Mouse (Mus musculus): ENCODE results near the gene Fbln1.
A peak's percentile ranks its signal among the peaks of the same experiment; 100 is the strongest.
"Not testable (repeated sequence)": the region's sequence is repeated elsewhere in the genome, so short reads cannot be mapped to it uniquely, and the experiment has no call there.

Gene Fbln1

GRCm38 (mm10) chr15:85295544-85295943 lies 89.8 kb downstream of the Fbln1 start:
- DNase-seq (ENCODE audit: low spot score), result no peak

DNA sequence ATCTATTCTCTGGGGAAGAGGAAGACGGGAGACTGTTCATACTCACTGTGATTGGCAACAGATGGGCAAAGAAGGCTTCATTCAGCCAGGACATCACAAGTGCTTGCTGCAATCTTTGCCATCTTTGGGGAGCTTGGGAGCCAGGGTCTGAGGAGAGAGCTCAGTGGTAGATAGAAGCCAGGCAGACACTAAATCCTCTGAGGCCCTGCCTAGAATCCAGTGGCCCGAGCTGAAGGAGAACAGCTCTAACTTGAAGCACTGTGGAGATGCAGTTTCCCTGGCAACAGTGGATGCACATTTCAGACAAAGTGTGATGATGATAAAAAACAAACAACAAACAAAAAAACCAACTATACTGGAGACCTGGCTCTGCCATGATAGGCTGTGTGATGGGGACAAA lies 90.2 kb downstream of the Fbln1 start:
- no peak for DNase-seq (ENCODE audit: low spot score)

- no peak for DNase-seq (ENCODE audit: low spot score)
Measured at GRCm38 (mm10) chr15:85296538-85296937, 90.8 kb downstream of the Fbln1 start.

- no peak for DNase-seq (ENCODE audit: low spot score)
Measured at GRCm38 (mm10) chr15:85298167-85298781, 92.5 kb downstream of the Fbln1 start.

DNA sequence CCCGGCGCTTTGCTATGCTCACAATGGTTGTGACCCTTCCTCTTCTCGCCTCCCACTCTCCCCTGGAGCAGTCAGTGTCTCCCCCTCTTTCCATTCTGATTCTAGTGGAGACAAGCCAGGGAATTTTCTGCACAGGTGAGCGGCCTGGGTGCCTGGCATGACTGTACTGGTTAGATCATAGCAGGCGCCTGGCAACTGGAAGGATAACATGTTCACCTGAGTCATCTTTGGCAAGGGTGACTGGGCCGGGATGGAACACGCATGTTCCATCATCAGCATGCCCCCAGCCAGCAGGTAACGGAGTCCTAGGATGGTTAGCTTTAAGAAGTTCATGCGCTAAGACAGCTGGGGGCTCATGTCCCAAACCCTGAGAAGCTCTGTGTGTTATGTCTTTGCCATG lies 93.2 kb downstream of the Fbln1 start:
- DNase-seq (ENCODE audit: low spot score), result no peak

DNA sequence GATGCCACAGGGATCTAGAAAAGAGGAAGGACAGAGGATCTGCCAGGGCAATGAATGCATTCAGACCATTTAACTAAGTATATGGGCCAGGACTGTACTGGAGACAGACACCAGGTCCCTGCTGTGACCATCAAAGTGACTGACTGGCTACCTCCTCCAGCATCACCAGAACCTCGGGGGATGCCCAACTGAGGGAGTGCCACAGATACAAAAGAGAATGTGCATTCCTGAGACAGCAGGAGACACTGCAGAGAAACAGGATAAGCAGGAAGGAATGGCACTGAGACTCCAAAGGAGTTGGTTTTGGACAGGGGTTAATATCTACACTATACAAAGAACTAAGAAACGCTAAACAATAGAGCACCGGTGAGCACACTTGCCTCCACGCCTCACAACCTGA lies 97.5 kb downstream of the Fbln1 start:
- no peak for DNase-seq (ENCODE audit: low spot score)

DNA sequence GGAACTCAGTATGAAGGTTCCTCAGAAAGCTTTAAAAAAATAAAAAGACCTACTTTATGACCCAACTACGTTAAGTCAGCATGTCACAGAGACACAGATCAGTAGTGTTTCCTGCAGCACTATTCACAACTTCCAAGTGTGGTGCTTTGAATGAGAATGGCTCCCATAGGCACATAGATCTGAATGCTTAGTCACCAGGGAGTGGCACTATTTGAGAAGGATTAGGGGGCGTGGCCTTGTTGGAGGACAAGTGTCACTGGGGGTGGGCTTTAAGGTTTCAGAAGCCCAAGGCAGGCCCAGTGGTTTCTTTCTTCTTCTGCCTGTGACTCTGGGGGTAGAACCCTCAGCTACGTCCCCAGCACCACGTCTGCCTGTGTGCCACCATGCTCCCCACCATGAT lies 98.2 kb downstream of the Fbln1 start:
- DNase-seq (ENCODE audit: low spot score), result no peak

GRCm38 (mm10) chr15:85307061-85307660 lies 101.4 kb downstream of the Fbln1 start:
- DNase-seq (ENCODE audit: low spot score), result no peak

DNA sequence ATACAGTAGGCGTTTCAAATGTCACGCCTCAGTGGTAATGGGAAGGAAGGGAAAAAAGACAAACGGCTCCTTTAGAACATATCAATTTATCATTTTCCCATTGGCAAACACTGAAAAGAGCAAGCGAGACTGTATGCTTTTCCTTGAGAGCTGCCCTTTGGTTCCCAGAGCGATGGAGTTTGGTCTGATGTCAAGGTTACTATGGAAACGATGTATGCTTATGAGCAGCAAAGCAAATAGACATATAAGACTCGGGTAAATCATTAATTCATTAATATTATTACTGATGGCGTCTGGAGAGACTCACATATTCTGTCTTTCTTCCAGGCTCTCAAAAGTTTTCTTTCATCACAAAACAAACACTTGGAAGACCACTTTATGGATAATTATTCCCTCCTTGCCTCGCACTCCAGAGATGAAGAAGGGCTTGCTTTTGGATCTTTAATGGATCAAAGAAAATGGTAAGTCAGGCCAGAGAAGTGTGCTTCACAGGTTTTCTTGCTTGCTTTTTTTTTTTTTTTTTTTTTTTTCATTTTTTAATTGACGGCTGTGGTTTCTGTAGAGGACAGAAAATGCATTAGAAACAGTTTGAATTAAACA lies 105.4 kb downstream of the Fbln1 start:
- DNase-seq (ENCODE audit: low spot score), result no peak

DNA sequence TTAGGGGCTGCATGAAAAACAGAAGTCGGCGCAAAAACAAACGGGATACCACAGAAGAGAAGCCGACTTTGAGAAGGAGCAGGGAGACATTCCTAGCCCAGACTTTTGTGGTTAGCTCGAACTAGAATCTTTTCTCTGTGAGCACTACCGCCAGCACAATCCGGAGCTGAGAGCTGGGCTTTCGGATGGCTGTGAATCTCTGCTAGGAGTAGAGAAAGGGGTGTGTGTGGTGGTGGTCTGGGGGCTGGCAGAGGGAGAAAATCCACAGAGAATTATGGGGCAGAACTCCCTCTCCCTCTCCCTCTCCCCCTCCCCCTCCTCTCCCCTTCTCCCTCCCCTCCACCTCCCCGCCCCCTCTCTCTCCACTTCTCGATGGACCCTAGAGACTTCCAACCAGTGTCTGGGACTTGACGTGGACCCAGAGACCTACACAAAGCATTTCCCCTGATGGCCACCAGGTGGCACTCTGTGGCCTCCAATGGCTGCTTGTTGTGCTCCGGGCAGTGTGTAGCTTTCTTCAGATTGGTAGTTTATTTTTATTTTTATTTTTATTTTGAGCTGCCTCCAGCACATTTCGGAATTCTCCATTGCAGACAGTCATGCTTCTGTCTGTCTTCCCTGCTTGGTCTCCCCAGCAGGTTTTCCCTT lies 109.8 kb downstream of the Fbln1 start:
- DNase-seq (ENCODE audit: low spot score), result peak; percentile 56

- no peak for DNase-seq (ENCODE audit: low spot score)
Measured at GRCm38 (mm10) chr15:85316342-85317140, 110.8 kb downstream of the Fbln1 start.

DNA sequence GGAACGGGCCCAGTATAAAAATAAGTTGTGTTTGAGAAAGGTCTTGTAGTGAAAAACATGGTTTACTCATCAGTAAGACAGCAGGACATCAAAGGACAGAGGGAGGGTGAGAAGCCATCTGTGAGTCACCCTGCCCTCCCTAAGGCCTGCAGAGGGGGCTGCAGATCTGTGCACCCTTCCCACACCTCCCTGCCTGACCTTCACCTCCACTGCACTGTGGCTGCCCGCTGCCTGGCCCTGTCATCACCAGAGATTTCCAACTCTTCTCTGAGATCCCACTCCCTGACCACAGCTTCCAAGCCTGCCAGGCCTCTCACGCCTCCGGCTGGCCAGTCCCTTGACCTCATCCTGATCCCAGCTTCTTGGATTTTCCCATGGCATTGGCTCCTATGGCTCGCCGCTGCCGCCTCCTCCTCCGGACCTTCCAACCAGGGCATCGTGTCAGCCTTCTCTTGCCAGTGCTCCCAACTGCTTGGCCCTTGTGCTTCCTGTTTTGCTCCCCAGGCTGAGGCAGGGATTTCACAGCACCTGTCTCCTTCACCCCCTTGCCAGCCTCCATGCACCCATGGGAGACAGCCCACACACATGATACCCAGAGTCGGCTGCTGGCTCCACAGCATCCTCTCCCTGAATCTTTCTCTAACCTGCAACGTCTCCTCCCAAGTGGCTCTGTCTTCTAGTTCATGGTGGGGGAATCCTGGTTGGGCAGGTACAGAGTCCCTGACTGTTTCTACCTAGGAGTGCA lies 114.3 kb downstream of the Fbln1 start:
- peak; percentile 36 for DNase-seq (ENCODE audit: low spot score)

GRCm38 (mm10) chr15:85323214-85323613 lies 117.5 kb downstream of the Fbln1 start:
- no peak for DNase-seq (ENCODE audit: low spot score)

GRCm38 (mm10) chr15:85324426-85324825 lies 118.7 kb downstream of the Fbln1 start:
- DNase-seq (ENCODE audit: low spot score), result no peak

- no peak for DNase-seq (ENCODE audit: low spot score)
Measured at GRCm38 (mm10) chr15:85327808-85328207, 122.1 kb downstream of the Fbln1 start.

GRCm38 (mm10) chr15:85328455-85328854 lies 122.7 kb downstream of the Fbln1 start:
- DNase-seq (ENCODE audit: low spot score), result peak; percentile 52

DNA sequence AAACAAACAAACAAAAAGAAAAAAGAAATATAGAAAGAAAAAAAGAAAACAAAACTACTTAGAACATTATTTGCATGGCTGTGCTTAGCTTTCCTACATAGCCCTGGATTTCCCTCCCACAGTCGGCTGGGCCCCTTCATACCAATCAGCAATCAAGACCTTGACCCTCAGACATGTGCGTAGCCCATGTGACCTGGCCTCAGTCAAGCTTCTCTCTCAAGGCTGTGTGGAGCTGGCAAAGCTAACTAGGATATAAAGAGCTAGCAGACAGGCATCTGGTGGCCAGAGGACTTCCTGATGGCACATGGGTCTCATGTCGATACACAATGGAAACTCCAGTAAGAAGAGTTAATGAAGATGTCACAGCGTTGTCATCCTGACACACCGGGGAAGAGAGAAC lies 123.3 kb downstream of the Fbln1 start:
- DNase-seq (ENCODE audit: low spot score), result no peak

DNA sequence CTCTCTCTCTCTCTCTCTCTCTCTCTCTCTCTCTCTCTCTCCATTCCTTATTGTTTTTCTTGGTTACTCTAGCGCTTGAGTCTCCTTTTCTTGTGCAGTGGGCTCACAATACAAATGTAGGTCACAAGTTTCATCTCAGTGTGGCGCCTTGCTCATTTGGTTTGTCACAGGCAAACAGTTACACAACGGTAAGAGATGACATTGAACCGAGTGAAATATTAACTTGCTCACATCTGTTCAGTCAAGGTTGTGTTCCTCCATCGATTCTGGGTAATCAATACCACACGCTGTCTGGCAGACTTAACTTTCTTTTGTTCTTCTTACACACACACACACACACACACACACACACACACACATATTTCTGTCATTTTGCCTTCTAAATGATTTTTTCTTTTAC lies 124.3 kb downstream of the Fbln1 start:
- DNase-seq (ENCODE audit: low spot score), result no peak

DNA sequence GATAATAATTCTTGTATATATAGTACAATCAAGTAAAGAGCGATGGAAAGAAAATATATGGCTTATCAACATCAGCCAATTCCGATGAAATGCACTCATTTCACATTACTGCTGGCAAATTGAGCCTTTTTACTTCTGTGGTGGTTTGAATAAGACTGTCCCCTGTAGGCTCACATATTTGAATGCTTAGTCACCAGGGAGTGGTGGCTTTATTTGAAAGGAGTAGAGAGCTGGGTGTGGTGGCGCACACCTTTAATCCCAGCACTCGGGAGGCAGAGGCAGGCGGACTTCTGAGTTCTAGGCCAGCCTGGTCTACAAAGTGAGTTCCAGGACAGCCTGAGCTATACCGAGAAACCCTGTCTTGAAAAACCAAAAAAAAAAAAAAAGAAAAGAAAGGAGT lies 127.8 kb downstream of the Fbln1 start:
- DNase-seq (ENCODE audit: low spot score), result not testable (repeated sequence)

GRCm38 (mm10) chr15:85334234-85334633 lies 128.5 kb downstream of the Fbln1 start:
- no peak for DNase-seq (ENCODE audit: low spot score)

DNA sequence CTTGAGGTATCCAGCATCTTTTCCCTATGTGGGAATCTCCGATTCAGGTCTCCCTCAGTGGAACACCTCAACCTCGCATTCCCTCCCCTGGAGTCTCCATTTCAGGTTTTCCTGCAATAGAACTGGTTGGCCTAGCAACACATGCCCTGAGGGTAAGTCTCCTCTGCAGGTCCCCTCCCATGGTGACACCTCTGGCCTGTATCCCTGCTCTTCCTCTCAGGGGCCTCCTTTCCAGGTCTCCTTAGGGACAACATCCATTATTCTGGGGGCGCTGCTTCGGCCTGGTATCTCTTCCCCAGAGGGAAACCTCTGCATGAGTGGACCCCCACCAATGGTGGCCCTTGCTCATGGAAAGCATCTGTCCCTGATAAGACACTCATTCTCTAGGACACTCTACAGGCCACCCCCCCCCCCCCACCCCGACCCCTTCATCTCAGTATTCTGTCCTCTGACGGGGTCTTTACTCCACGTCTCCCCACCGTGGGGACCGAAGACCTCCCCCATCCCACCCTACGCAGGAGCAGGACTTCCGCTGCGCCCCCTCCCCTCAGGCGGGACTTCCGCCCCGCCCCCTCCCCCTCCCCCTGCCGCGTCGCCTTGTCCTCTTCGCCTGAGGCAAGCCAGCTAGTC lies 130.0 kb downstream of the Fbln1 start, which contains the start of gene Atxn10:
Gene Atxn10 (plus strand): TSS at position 575 of the 630 bp plus-strand sequence.
- DNase-seq (ENCODE audit: low spot score), result peak; percentile 38

All from testis, postnatal 14 days (tissue).